Mouse (Mus musculus): Measurements from ENCODE around the gene Lsm10.
A peak's percentile ranks its signal among the peaks of the same experiment; 100 is the strongest.

Lsm10 gene

GRCm38 (mm10) chr4:126120506-126120905, 24.1 kb downstream of the Lsm10 start:
- DNase-seq, result no peak

- DNase-seq, result no peak
Observed at GRCm38 (mm10) chr4:126123309-126124040, 27.1 kb downstream of the Lsm10 start.

- peak; percentile 49 for DNase-seq
Observed at GRCm38 (mm10) chr4:126130502-126130901, 34.1 kb downstream of the Lsm10 start.

GRCm38 (mm10) chr4:126131290-126132121, 35.1 kb downstream of the Lsm10 start:
- peak; percentile 66 for DNase-seq

- no peak for DNase-seq
Observed at GRCm38 (mm10) chr4:126132636-126133264, 36.3 kb downstream of the Lsm10 start.

GRCm38 (mm10) chr4:126134236-126134635, 37.8 kb downstream of the Lsm10 start:
- no peak for DNase-seq

- no peak for DNase-seq
Observed at GRCm38 (mm10) chr4:126134639-126135038, 38.2 kb downstream of the Lsm10 start.

GRCm38 (mm10) chr4:126137773-126138172, 41.4 kb downstream of the Lsm10 start:
- no peak for DNase-seq

GRCm38 (mm10) chr4:126141021-126141420, 44.6 kb downstream of the Lsm10 start:
- no peak for DNase-seq

GRCm38 (mm10) chr4:126145396-126145795, 49.0 kb downstream of the Lsm10 start:
- DNase-seq, result no peak

GRCm38 (mm10) chr4:126146974-126147532, 50.6 kb downstream of the Lsm10 start:
- no peak for DNase-seq

GRCm38 (mm10) chr4:126147533-126148160, 51.2 kb downstream of the Lsm10 start, which contains the start of gene Eva1b:
Gene Eva1b (plus strand): TSS chr4:126147744.
- DNase-seq, result peak; percentile 86
